Mouse (Mus musculus) brain, adult 2 months (tissue): Measurements from ENCODE around the gene Zfp970.
"Not testable (repeated sequence)": the region's sequence is repeated elsewhere in the genome, so short reads cannot be mapped to it uniquely, and the experiment has no call there.

Experiments
- DNase-seq: peaks from one replicate; pipeline ENCODE4 v3.0.0; 2011; ENCODE audit warnings: low read depth, low spot score

Zfp970 gene

DNA sequence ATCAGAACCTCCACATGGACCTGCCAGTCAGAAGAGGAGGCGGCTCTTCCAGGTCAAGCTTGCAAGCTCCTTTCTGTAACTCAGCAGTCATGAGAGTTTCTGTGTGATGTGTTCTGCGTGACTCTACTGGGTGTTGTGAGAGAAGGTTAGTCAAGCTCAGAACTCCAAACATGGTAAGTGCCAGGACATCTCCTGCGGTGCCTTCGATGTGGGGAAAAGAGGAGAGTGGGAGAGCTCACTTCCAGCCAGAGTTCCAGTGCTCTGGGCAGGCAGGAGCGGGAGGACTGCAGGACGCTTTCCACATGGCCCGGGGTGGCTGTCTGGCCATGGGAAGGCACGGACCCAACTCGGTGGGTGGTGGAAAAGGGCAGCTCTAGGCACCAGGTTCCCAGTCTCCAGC is at the start of gene Zfp970:
TSS of gene Zfp970 (plus strand) at position 58 of the 400 bp plus-strand sequence.
- peak; percentile 6 for DNase-seq

DNA sequence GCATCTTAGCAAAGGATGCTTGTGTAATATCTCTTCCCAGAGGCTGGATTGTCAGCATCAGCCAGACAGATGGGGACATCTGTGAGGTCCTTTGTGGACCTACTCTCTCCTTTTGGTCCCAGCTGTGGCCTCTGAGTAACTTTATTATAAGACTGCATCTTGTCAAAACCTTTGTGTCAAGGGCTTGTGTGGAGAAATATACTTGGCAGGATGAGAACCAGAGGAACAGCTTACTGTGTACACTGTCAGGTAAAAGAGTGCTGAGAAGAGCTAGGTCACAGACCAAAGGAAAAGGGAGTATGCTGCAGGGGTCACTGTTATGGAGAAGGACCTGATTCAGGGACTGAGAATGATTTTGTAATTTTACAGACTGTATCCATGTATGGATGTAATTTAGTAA is 3.7 kb downstream of the Zfp970 start:
- DNase-seq: not testable (repeated sequence)

DNA sequence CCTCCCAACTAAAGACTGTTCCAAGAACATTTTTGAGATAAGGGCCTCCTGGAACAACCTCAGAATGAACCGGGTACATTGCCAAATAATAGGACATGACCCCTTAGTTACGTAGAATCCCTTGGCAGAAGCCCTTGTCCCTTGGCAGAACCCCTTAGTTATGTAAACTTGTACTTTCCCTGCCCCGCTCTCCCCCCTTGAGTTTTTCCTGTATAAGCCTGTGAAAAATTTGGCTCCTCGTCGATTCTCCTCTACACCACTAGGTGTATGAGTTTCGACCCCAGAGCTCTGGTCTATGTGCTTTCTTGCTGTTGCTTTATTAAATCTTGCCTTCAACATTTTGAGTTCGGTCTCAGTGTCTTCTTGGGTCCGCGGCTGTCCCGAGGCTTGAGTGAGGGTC is 7.7 kb downstream of the Zfp970 start:
- DNase-seq: not testable (repeated sequence)

DNA sequence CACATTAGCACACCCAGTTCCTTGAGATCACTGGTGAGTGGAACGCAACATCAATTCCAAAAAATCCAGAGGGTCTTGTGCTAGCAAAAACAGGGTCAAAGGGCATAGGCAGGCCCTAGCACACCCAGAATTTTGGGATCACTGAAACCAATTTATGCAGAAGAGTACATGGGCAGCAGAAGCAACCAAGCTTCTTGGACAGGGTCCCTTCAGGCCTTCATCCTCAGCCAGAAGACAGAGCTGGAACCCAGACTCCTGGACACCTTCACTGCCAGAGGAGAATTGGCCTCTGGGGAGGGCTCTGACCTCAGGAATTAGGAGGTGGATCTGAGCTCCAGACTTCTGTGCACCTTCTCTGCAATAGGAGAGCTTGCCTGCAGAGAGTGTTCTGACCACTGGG is 17.4 kb downstream of the Zfp970 start:
- DNase-seq: not testable (repeated sequence)

DNA sequence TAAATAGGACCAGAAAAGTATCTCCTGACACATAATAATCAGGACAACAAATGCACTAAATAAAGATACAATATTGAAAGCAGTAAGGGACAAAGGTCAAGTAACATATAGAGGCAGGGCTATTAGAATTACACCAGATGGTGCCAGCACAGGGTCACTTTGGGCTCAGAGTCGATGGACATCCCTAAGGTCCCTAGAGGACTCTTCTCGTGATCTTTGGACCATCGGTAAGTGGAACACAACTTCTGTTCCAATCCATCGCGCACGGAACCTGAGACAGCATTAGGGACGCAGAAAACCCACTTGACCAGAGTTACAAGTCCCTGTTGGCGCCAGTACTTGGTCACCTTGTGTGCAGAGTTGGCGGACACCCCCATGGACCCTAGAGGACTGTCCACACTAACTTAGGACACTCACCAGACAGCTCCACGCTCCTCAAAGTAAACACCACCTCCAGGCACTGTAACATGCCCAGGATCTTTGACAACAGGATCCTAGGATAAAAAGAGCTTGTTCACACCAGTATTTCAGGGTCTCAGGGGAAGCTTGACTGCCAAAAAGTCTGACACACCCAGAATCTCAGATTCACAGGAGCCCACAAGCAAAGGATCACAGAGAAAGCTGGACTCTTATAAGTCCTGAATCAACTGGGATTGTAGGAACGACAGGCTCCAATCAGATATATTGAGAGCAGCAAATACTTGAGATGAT is 18.9 kb downstream of the Zfp970 start:
- not testable (repeated sequence) for DNase-seq

DNA sequence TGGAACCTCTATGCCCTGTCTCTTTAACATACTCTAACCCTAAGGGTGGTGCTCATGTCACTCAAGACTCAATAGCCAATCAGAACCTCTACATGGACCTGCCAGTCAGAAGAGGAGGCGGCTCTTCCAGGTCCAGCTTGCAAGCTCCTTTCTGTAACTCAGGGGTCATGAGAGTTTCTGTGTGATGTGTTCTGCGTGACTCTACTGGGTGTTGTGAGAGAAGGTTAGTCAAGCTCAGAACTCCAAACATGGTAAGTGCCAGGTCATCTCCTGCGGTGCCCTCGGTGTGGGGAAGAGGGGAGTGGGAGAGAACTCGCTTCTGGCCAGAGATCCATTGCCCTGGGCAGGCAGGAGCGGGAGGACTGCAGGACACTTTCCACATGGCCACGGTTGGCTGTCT is 33.5 kb downstream of the Zfp970 start, which contains the start of gene Gm14403:
TSS of gene Gm14403 (plus strand) at position 149 of the 400 bp plus-strand sequence.
- peak; percentile 76 for DNase-seq

DNA sequence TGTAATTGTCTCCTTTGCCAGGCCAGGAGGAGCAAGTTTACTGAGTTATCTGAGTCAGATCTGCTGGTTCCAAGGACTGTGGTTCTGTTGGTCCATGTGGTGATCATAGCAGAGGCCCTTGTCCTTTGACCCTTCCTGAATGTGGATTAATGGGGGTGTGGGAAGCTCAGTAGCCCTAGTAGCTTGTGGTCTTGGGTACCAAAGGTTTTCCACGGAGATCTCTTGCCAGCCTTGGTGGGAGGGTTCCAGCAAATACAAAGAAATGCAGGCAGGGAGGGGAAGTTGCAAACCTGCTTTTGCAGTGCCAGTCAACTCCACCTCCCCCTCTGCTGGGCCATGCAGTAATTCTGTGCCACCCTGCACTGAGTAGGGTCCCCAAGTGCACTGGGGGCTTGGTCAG is 34.6 kb downstream of the Zfp970 start:
- DNase-seq: not testable (repeated sequence)

DNA sequence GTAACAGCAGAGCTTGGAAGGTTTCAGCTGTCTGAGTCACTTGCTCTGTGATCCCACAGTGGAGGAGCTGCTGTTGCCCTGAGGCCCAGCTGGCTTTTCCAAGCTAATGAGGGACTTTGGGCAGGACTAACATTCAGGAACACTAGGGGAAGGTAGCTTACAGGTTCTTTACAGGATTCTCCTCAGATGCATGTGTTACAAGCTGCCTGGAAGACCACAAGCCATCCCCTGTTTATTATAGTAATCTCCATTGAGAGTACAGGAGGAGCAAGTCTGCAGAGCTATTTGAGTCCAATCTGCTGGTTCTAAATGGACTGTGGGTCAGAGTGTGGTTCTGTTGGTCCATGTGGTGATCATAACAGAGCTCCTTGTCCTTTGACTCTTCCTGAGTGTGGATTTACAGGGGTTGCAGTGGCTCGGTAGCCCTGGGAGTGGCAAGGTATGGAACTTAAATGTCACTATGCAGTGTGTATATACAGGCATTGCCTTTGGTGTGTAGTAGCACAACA is 40.7 kb downstream of the Zfp970 start:
- DNase-seq: not testable (repeated sequence)

DNA sequence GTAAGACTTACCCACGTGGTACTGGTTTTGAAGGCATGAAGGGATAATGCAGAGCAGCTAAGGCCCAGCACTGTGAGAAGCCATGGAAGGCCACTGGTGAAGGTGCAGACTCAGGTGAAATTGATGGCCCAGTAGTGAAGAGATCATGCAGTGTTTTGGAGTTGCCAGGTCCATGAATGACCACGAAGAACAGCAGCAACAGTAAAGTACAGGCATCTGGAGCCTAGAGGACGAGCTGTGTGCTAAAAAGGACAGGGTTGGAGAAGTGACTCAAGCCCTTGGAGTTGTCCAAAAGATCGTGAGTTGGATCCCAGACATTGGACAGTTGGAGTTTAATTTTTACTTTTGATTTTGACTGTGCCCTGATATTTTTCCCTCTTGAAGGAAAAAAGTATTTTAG is 46.8 kb downstream of the Zfp970 start:
- DNase-seq: not testable (repeated sequence)

DNA sequence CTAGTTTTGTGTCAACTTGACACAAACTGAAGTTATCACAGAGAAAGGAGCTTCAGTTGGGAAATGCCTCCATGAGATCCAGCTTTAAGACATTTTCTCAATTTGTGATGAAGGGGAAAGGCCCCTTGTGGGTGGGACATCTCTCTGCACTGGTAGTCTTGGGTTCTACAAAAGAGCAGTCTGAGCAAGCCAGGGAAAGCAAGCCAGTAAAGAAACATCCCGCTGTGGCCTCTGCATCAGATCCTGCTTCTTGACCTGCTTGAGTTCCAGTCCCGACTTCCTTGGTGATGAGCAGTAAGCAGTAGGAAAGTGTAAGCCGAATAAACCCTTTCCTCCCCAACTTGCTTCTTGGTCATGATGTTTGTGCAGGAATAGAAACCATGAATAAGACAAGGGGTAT is 47.4 kb downstream of the Zfp970 start:
- DNase-seq: not testable (repeated sequence)

DNA sequence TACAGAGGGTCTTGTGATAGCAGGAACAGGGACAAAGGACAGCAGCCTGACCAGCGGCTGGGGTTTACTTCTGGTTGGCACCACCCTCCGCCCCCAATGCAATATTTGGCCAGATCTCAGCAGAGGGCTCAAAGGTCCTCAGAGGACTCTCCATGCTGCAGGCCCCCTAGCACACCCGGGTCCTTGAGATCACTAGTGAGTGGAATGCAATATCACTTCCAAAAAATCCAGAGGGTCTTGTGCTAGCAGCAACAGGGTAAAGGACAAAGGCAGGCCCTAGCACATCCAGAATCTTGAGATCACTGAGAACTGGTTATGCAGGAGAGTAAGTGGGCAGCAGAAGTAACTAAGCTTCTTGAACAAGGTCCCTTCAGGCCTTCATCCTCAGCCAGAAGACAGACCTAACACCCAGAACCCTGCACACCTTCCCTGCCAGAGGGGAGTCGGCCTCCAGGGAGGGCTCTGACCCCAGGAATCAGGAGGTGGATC is 49.5 kb downstream of the Zfp970 start:
- DNase-seq: not testable (repeated sequence)

DNA sequence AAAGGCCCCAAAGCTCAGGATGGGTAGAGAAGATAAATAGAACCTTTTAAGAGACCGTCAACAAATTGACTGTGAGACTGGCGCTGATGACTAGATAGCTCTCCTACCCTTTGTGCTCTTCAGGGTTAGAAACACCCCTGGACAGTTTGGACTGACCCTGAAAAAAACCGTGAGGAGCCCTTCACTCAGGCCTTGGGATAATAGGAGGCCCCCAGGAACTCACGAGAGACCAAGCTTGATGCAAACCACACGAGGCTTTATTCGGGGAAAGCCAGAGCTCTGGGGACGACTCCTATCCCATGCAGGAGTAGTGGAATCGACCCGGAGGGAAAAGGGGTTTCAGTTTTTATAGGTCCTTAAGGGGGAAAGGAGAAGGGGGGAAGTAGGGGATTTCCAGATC is 53.2 kb downstream of the Zfp970 start:
- not testable (repeated sequence) for DNase-seq

DNA sequence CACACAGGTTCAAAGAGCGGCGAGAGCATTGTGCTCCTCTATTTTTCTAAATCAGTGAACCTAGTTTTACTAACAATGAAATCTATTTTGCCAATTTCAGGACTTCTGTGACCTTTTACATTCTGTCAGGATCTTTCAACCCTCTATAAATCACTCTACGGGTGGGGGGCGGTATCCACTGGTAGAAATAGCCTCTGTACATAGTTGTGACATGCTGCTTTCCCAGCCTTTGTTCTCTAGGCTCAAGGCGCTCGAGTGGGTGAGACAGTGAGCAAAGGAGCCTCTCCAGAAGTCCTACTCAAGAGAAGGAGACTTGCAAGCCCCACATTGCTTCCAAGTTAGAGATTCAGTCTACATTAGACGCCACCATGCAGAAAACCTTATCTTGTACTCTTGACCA is 53.8 kb downstream of the Zfp970 start:
- DNase-seq: not testable (repeated sequence)

DNA sequence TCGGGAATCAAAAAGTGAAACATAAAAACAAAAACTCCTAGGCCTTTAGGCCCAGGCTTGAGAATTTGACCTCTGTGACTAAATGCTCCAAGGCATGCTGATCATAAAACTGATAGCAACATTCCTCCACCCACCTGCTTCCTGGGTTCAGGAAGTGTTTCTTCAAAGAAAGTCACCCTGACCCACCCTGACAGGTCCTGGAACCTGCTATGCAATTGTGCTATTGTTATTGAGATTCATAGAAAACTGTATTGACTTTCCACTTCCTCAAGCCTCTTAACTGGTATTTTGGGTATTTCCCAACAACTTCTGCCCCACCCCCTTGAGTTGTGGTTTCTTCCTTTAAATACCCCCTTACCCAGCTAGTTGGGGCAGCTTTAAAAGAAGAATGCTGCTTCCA is 54.4 kb downstream of the Zfp970 start:
- DNase-seq: not testable (repeated sequence)

DNA sequence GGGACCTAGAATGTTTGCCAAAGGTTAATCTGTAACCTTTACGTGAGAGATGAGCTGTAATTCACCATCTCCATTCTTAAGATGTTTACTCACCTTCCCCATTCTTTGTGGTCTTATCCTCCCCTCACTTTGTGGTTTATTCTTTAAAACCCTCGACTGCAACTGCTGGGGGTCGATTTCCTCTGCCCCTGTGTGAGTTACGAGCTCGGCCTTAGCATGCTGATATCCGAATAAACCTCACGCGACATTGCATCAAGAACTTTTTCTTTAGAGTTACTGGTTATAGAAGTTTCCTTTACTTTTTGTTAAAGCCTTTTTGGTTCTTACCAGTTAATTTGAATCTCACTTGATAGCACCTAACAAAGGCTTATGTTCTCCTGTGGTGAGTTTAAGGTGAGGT is 55.5 kb downstream of the Zfp970 start:
- DNase-seq: no peak

DNA sequence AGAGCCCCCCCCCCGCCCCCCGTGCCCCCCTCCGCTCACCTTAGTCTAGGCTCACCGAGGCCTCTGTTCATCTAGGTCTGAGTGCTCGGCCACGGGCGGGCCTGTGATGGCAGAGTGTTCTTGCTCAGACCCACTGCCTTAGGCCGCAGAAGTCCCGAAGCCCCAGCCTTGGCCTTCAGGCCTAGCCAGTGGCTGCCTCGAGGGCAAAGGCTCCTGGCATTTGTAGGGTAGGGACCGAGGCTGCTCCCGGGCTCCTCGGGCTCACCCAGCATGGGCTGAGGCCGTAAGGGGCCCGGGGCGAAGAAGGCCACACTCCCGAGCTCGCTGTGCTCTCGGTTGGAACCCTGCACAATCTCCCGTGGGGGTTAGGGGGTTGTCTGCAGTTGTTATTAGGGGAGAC is 58.5 kb downstream of the Zfp970 start:
- no peak for DNase-seq

DNA sequence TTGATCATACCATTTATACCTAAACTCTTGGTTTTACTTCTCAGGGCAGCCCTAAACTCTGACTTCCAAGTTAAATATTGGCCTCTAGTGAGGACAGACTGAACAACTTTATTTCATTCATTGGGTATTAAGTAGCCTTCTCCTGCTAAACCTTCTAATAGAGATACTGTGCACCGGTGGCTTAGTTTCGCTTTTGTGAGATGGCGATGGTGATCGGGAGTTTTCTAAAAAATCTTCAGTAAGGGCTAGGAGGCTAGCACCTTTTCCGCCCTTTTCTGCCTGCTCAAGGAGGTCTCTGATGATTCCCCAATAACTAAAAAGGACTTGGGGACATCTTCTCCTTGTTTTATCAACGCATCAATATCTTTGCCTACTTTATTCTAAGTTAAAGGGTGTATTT is 59.1 kb downstream of the Zfp970 start:
- DNase-seq: not testable (repeated sequence)

DNA sequence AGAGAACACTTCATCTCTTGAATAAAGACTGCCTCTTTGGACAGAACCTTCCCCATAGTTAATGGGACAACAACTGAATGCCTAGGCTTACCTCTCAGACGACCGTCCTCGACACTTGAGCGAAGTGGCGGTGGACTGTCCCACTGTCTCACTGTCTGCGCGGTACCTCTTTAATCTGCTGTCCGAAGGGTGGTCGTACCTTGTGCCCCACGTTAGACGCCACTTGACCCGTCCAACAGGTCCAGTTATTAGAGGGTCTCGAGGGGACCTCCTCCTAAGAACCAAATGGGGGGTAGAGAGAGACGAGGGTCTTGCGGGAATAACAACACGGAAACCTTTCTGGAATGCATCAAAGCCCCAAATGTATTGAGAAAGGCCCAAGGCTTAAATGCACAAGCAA is 59.6 kb downstream of the Zfp970 start:
- not testable (repeated sequence) for DNase-seq
